Mouse (Mus musculus): ENCODE data around the gene Zfp433. TPM values are rescaled to one million over a fixed set of nuclear protein-coding genes. Genes with fewer than 3 reads are reported as not detected.
"Not testable (repeated sequence)": the region's sequence is repeated elsewhere in the genome, so short reads cannot be mapped to it uniquely, and the experiment has no call there.

The Zfp433 gene
- total RNA-seq (2021) = 1 to 10 TPM; 7.2 to 7.7 TPM

GRCm38 (mm10) chr10:81704531-81705301 lies at the start of gene Zfp433:
Gene Zfp433 (plus strand): TSS chr10:81704825.
- DNase-seq; intact Hi-C loops (cut with DNase I): not testable (repeated sequence)

- no peak for DNase-seq
- intact Hi-C loops (cut with DNase I) = no loop called here
Observed at GRCm38 (mm10) chr10:81655178-81655577, 49.4 kb upstream of the Zfp433 start.

- intact Hi-C loops (cut with DNase I) = no loop called here
- no peak for DNase-seq
Observed at GRCm38 (mm10) chr10:81656174-81656573, 48.5 kb upstream of the Zfp433 start.

GRCm38 (mm10) chr10:81687114-81687513 lies 17.5 kb upstream of the Zfp433 start:
- intact Hi-C loops (cut with DNase I); DNase-seq: not testable (repeated sequence)

- intact Hi-C loops (cut with DNase I); DNase-seq: not testable (repeated sequence)
Observed at GRCm38 (mm10) chr10:81770506-81771403, 66.1 kb downstream of the Zfp433 start, which contains the start of gene Gm3055. Gene Gm3055 (minus strand): TSS chr10:81771161.

- DNase-seq; intact Hi-C loops (cut with DNase I): not testable (repeated sequence)
Observed at GRCm38 (mm10) chr10:81771404-81771777, 66.8 kb downstream of the Zfp433 start.

Other genes with a start within 250 kb of the Zfp433 start
- 100 to 1,000 TPM; 139 to 163 TPM for gene Nfic, start 249.2 kb upstream of the Zfp433 start, total RNA-seq (2021)
- under 1 TPM; 0.32 to 0.48 TPM for gene Celf5, start 222.1 kb upstream of the Zfp433 start, total RNA-seq (2021)
- gene Ncln, start 208.4 kb upstream of the Zfp433 start, total RNA-seq (2021) = 10 to 100 TPM; 64.0 to 65.0 TPM
- gene S1pr4, start 204.7 kb upstream of the Zfp433 start, total RNA-seq (2021) = under 1 TPM; 0.86 to 0.87 TPM
- under 1 TPM; 0.60 to 0.74 TPM for gene Gna15, start 180.6 kb upstream of the Zfp433 start, total RNA-seq (2021)
- 10 to 100 TPM; 59.2 to 60.6 TPM for gene Gna11, start 159.6 kb upstream of the Zfp433 start, total RNA-seq (2021)
- gene Aes, start 145.3 kb upstream of the Zfp433 start, total RNA-seq (2021) = 100 to 1,000 TPM; 867 to 890 TPM
- 10 to 100 TPM in 1 of 2 experiments, 1 to 10 TPM in 1; 8.1 to 11.2 TPM for gene Tle2, start 130.3 kb upstream of the Zfp433 start, total RNA-seq (2021)
- gene Tle6, start 103.8 kb upstream of the Zfp433 start, total RNA-seq (2021) = 10 to 100 TPM; 10.2 to 11.1 TPM
- 1 to 10 TPM; 1.3 to 1.4 TPM for gene BC025920, start 98.6 kb upstream of the Zfp433 start, total RNA-seq (2021)
- 10 to 100 TPM; 12.8 to 14.2 TPM for gene Sirt6, start 77.0 kb upstream of the Zfp433 start, total RNA-seq (2021)
- 10 to 100 TPM; 13.9 to 16.6 TPM for gene Ankrd24, start 76.3 kb upstream of the Zfp433 start, total RNA-seq (2021)
- 1 to 10 TPM; 2.7 to 2.9 TPM for gene Gm10778, start 55.8 kb upstream of the Zfp433 start, total RNA-seq (2021)
- 1 to 10 TPM; 2.0 to 3.2 TPM for gene Gm3055, start 66.3 kb downstream of the Zfp433 start, total RNA-seq (2021)
- 1 to 10 TPM; 1.8 to 2.1 TPM for gene Gm4767, start 107.4 kb downstream of the Zfp433 start, total RNA-seq (2021)
- 1 to 10 TPM; 2.7 to 3.3 TPM for gene Gm32687, start 159.1 kb downstream of the Zfp433 start, total RNA-seq (2021)
- 1 to 10 TPM; 1.8 to 1.9 TPM for gene Zfp781, start 225.7 kb downstream of the Zfp433 start, total RNA-seq (2021)